Mouse (Mus musculus) CH12F3 (cell line): Measurements from ENCODE around the gene Ddx18.

Source experiments
- in situ Hi-C: fragments of 300-500 bp; cut with MboI; formaldehyde crosslinking; loops from 2 replicates; pipeline ENCODE4 v1.14.3; 2020; ENCODE audit warnings: low sequenced_read_pairs

Gene Ddx18

DNA sequence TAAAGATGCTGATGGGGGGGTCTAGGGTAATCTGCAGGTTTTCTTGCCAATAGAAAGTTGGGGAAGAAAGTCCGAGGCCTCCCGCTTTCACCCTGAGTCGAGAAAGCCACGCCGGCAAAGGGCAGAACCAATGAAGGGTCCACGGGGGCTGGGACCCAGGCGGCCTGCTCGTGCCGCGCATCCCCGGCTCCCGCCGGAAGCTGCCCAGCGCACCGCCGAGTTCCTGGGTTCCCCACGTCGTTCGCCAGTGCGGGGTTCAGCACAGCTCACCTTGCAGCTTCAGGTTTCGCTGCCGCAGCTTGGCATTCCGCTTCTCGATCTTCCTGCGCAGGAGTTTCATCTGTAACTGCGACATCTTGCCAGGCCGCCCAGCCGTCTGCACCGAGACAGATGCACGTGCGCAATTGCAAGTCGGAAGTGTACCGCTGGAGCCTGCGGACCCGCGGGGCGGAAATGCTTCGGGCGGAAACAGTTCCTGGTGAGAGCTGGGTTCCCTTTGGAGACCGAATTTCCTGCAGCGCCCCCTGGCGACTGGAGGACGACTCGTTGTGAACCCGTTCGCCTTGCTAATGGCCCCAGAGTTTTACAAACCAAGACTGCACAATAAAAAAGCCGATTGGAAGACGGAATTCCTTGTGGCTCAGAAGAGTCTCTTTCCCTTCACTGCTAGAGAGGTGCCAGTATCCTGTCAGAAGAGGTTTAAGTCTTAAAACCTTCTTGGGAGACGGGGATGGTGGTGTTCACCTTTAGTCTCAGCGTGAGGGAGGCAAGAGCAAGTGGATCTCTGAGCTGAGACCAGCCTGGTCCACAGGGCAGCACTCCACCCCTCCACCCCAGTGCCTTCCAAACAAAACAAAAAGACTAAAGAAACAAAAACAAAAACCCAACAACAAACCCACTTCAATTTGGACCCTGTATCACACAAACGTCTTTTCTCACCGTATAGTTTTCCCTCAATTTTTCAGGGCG is at the start of gene Ddx18:
TSS of gene Ddx18 (minus strand) at position 469 of the 969 bp plus-strand sequence.
- in situ Hi-C loops: no loop called here

DNA sequence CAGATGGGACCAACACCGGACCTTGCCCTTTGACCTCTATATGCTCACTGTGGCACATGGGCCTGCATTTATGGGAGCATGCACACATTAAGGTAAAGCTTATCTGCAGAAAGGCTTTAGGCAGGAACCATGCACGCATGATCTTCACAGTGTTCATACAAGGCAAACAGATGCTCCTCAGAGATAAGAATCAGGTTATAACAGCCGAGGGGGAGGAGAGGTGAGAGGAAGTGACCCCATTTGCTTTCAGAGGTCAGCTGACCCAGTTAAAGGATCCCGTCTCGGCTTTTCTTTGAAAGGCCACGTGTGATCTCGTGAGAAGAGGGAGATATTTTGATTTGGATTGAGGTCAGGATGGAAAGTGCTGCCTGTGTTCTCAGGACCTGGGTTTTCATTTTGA is 40.2 kb upstream of the Ddx18 start:
- in situ Hi-C loops: loop anchor here (25.0 kb wide), 1 partner anchor 1804 kb away; no protein-coding TSS in a partner anchor

DNA sequence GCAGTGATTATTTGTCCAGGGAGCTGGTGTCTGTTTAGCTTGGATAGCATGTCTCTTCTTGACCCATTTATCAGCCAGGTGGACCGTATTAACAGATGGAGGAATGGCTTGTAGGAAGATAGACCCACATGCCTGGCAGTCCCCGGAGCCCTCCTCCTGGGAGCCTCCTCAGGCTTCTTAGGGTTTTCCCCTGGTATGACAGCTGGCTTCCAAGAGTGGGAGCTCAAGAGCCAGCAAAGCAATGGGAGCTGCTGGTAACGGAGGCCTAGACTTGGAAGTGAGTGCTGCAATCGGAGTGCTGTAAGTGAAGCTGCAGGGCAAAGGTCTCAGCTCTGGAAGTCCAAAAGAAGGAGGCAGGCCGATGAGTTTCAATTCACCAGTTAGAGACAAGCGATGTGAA is 37.3 kb upstream of the Ddx18 start:
- in situ Hi-C loops: loop anchor here (25.0 kb wide), 1 partner anchor 1807 kb away; no protein-coding TSS in a partner anchor

DNA sequence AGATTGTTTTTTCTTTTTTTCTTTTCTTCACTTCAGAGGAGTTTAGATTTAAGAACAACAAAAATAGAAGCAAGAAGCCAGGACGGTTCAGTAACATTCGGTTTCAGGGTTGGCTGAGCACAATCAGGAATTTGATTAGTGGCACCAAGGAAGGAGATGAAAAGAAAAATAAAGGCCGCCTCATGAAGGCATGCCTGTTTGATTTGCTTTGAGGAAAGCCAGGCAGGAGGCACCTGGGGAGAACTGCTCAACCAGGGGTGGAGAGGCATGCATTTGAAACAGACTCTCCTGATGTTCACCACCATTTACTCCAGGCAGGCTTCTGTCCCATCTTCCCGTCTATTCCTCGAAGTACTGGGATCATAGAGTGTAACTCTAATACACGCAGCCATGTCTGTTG is 34.1 kb upstream of the Ddx18 start:
- in situ Hi-C loops: loop anchor here (25.0 kb wide), 1 partner anchor 1810 kb away; no protein-coding TSS in a partner anchor

DNA sequence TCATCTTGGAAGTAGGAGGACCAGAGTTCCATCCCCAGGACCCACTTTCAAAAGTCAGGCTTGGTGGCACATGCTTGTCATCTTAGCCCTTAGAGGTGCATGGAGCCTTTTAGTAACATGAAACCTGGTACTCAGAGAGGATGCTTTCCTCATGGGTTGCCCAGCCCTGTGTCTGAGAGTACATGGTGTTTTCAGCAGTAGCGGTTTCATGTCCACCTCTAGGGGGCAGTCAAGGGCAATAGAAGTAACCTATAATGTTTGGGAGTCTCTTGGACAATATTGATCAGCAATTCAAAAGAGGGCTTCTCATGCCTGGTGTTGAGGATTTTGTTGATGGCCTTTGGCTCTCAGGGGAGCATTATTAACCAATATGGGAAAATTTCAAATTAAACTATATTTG is 33.3 kb upstream of the Ddx18 start:
- in situ Hi-C loops: loop anchor here (25.0 kb wide), 1 partner anchor 1811 kb away; no protein-coding TSS in a partner anchor

DNA sequence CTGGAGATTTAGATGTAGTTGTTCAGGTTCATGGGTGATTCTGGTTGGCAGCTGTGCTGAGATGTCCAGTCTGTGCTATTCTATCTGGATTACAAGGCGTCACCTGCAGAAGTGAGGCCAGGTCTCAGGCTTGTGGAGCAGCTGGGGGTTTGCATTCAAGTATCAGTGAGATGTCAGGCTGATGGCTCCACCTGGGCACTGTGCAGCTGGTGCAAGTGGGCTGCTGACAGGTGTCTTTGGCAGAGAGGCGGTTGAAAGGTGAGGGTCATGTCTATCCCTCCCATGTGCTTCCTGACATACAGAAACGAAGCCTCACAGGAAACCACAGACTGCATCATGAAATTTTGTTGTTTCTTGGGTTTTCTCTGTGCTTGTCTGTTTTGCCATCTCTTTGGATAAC is 30.6 kb upstream of the Ddx18 start:
- in situ Hi-C loops: no loop called here

DNA sequence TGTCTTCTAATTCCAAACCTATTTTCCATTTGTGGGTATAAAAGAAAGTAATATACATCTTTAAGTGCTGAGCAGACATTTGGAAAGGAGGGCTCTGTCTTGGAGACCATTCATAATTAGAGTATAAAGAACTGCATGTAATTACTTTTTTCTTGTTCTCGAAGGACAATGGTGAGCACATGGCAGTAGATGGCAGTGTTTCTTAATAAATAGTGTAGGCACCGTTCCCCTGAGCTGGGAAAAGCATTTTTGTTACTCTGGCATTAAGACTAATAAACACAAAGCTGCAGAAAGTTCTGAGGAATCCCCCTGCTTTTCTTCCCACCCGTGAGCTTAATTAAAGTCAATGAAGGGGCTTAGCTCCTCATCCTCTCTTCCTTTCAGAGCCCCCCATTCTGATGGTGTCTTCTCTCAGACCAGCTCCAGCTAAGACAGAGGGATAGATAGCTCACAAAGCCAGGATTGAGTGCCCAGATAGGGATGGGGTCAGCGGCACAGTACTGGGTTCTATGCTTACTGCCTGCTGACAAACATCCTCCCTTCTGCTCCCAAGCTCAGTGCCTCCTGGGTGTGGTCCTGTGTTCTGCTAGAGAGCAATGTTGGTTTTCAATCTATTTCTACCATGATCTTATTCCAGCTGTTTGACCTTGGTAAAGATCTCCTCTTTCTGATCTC is 29.3 kb upstream of the Ddx18 start:
- in situ Hi-C loops: no loop called here

DNA sequence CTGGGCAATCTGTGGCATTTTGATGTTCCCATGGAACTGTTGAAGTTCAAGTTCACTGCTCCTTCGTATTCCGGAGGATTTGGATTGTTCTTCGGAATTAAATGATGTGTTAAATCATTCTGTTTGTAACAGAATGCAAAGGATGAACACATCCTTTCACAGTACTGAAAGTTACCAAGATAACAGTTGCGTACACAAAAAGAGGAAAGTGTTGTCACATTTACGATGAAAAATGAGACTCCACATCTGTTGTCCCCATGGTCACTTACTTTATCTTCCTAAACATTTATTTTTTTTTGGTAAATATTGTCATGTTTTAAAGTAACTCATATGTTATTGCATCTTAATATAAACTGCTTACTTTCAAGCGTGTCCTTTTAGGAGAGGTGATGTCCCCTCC is 17.0 kb upstream of the Ddx18 start:
- in situ Hi-C loops: no loop called here

DNA sequence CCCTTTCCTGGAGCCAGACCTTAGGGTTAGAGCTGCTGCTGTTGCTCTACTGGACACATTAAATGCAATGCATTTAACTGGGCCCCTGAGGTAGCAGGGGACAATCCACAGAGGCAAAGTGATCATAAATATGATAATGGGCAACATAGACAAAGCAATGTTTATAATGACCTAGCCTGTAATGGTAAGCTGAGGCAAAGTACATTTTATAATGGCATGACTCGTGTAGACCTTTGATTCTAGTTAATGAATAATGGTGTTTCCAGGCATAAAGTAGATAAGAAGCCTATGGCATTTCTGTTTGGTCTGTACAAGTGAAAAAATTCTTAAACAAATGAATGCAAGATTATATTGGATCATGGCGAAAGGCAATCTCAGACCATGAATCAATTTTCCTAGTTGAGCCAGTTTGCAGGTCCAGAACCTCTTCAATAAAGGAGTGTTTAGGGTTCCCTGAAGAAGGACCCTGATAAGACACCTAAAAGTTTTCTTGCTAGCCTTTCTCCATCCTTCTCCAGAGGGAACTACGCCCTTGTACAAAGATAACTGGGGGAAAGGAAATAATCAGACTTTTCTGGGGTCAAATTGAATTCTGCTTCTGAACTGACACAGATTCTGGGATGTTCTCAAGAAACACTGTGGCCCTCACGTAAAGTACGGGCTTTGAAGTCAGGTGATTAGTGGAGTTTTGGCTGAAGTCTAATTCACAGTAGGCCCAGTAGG is 13.5 kb upstream of the Ddx18 start:
- in situ Hi-C loops: no loop called here

DNA sequence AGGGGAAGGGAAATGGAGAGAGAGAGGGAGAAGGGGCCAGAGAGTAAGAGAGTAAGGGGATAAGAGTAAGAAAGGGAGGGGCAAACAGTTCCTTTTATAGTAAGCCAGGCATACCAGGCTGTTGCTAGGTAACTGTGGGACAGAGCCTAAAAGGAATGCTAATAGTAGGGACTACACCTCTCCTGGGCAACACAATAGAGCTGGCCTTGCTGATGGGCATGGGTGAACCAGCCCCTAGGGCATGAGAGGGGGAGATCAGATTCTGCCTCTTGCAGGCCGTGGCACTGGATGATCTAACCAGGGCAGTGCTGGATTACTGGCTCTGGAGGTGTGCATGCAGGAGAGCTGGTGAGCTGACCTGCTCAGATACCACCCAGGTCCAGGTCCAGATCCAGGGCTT is 9.7 kb upstream of the Ddx18 start:
- in situ Hi-C loops: no loop called here

DNA sequence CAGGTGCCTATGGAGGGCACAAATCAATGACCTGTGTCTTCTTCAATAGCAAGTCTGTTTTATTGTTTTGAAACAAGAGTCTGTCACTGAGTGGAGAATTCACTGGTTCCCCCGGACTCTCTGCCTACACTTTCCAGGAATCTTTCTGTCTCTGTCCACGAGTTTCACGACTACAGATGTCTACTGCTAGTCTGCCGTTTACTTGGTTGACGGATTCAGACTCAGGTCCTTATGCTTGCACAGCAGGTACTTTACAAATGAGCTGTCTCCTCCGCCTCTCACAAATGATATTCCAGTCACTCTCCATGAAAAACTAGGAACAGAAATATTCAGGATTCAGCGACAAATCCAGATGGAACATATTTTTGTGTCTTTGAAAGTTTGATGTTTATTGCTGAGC is 2.7 kb upstream of the Ddx18 start:
- in situ Hi-C loops: no loop called here

DNA sequence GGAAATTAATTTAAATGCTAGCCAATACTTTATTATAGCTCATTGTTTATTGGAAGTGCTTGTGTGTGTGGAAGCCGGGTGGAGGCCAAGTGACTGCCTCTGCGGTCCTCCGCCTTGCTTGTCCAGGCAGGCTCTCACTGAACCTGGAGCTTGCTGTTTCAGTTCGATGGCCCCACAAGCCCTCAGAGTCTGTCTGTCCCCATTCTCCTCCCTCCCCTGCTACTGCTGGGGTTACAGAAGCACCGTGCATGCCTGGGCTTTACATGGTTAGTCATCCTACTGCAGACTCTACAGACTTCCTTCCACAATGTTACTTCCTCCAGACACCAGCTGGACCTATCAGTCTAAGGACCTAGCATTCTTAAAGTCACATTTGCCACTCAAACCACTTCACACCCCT is 9.9 kb downstream of the Ddx18 start:
- in situ Hi-C loops: loop anchor here (10.0 kb wide), 1 partner anchor 123 kb away; the partner anchor contains the start of gene Ccdc93

DNA sequence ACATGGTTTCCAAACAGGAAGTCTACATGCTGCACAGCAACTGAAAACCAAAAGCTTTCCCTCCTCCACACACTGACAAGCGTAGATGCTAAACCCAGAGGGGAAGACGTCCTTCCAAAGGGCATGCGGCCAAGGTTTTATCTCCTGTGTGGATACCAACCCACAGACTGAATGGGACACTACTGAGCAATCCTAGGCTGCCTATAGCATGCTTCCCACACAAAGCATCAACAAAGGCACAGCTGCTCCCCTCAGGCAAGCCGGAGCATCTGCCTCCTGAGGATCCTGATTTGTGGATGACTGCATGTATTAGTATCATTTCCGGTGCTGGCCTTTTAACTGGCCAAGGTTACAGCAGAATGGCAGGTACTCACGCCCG is 16.3 kb downstream of the Ddx18 start:
- in situ Hi-C loops: loop anchor here (10.0 kb wide), 1 partner anchor 117 kb away; the partner anchor contains the start of gene Ccdc93

DNA sequence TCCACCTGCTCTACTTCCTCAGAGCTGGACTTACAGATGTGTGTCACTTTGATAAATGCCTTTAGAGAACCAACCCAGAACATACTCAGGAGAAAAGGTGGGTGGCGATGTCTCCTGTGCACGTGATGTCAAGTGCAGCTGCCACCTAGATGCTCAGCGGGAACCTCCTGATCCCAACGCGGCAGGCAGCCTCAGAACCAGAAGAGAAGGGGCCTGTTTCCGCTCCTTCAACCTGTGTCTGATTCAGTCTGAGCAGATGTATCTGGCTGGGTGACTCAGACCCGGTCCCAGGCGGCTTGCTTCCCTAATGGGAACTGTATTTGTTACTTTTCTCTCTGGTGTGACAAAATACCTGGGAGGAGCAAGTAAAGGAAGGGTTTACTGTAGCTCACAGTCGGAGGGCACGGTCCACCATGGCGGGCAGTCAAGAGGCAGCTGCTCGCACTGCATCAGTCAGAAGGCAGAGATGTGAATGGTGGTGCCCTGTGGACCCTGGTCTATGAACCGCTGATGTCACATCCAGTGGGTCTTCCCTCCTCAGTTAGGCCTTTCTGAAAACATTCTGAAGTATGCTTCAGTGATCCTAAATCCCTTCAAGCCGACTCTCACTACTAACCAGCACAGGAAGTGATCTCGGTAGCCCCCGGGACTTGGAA is 16.9 kb downstream of the Ddx18 start:
- in situ Hi-C loops: loop anchor here (10.0 kb wide), 1 partner anchor 116 kb away; the partner anchor contains the start of gene Ccdc93

DNA sequence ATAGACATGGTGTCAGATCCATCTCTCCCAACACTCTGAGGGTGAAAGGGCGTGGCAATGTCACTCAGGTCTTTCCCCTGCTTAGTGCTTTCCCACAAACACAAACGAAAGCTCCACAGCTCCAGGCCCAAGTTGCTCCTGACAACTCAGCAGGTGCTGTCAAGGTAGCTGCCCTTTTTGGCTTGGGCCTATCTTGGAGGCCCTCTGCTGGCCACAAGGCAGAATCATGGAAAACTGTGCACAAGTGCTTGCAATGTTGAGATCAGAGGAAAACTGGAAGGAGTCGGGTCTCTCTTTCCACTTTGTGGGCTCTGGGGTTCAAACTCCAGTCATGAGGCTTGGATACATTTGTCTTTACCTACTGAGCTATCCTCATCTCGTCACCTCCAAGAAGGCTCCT is 18.3 kb downstream of the Ddx18 start:
- in situ Hi-C loops: no loop called here

DNA sequence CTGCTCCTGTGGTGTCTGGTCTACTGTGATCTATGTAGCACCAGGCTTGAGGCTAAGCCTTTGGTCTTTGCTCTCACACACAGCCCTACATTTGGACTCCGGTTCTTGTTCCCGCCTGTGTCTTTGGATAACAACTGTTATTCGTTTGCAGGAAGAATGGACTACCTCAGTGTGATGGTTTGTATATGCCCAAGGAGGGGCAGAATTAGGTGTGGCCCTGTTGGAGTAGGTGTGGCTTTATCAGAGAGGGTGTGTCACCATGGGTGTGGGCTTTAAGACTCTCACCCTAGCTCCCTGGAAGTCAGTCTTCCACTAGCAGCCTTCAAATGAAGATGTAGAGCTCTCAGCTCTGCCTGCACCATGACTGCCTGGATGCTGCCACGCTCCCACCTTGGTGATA is 19.1 kb downstream of the Ddx18 start:
- in situ Hi-C loops: no loop called here

DNA sequence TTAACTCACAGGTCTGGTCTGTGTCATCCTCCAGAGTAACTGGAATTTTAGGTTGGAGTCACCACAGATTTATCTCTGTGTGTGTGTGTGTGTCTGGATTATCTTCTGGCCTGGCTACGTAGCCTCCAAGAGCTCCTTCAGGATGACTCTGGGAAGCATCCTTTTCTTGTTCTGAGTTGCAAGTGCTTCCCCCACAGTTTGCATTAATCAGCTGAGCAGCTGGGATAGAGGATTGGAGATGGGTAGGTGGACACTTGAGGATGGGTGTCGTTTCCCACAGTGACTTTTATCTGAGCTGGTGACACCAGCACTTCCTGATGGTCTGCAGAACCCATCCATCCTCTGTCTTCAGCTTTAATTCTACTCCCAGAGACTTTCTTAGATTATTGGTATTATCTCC is 20.9 kb downstream of the Ddx18 start:
- in situ Hi-C loops: no loop called here

DNA sequence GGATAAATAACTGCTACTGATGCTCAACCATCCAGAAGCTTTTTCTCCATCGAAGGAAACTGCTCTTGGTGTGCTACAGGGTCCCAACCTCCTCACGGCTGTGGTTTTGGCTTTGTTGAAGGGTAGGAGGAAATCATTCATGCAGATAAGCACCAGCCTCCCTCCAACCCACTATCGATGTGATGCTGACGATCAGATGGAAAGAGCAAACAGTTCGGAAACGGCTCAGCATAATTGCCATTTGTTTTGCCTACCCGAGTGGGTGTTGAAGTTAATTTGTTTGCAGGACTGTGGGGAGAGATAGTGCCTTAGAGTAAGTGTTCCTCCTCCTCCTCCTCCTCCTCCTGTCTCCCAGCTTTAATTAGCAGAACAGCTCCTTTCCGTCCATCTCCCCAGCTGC is 27.4 kb downstream of the Ddx18 start:
- in situ Hi-C loops: no loop called here

DNA sequence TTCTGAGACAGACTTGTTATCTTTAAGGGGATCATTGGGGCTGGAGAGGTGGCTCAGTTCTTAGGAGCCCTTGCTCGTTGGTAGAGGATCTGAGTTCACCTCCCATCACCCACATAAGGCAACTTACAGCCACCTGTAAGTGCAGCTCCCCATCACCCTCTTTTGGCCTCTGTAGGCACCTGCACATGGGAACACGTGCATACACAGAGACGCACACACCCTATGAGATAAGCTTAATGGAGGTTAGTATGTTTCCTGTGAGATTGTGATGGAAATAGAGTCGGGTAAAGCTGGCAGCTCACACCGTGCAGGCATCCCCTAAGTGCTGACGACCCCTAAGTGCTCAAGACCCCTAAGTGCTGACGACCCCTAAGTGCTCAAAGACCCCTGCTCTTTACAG is 36.4 kb downstream of the Ddx18 start:
- in situ Hi-C loops: no loop called here

DNA sequence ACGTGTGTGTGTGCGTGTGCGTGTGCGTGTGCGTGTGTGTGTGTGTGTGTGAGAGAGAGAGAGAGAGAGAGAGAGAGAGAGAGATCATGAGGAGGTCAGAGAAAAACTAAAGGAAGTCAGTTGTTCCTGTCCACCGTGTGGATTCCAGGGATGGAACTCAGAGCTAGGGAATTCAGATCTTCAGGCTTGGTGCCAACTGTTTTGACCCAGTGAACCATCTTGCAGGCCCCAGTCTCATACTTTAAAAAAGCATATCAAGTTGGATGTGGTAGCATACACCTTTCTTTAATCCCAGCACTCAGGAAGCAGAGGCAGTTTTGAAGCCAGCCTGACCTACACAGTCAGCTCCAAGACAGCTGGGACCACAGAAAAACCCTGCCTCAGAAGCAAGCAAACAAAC is 38.5 kb downstream of the Ddx18 start:
- in situ Hi-C loops: no loop called here

DNA sequence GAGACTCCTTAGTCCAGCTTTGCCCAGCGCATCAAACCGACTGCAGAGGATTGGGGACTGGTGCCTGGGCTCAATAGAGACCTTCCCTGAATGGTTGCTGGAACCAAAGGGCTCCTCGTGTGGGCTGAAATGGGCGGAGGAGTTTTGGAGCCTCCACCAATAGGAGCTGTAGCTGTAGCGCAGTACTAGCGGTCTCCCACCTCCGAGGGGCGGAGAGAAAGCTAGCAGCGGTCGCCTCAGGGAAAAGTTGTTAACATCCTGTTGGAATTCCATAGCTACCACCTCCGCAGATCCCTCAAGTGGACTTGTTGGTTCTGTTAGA is 39.4 kb downstream of the Ddx18 start, which contains the start of gene Htr5b:
TSS of gene Htr5b (minus strand) at position 67 of the 322 bp plus-strand sequence.
- in situ Hi-C loops: no loop called here
